Mouse (Mus musculus) cortical plate, adult 2 months (tissue): ENCODE measurements around the gene Fgfr2.

Source experiments
- CTCF ChIP-seq: fragments of 200-500 bp; IDR thresholded peaks from 2 replicates; pipeline ENCODE4 v1.5.1; 2011; ENCODE audit warnings: mild to moderate bottlenecking, control low read depth, low read length; ENCODE audit not compliant: insufficient read depth; ENCODE audit errors: extremely low read depth
- POLR2A ChIP-seq: fragments of 200-500 bp; IDR thresholded peaks from 2 replicates; pipeline ENCODE4 v1.6.1; 2011; ENCODE audit warnings: mild to moderate bottlenecking, low read length, control low read depth; ENCODE audit not compliant: insufficient read depth; ENCODE audit errors: extremely low read depth

DNA sequence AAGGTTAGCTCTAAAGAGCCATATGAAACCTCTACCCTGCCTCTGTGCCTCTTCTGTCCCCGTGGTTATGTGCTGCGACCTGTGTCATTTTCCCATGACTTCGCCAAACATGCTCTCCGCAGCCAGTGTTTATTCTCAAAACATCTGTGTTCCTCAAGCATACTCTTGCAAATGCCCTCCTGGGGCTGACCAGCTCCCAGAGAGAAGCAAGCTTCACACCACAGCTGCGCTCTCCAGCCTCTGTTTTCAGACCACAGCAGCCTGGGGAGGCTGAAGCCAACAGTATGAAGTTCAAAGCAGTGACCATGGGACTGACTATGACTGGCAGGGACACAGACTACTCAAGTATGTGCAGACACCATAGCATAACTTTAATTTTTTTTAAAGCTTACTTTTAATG is 616.9 kb downstream of the Fgfr2 start:
- no peak for TF ChIP-seq POLR2A
- no peak for TF ChIP-seq CTCF
